In genomic region chr6:128127312-128127711, GRCm38 (mm10) we compare ENCODE assay signal across 25 mouse cellular contexts. TPM values are rescaled to one million over a fixed set of nuclear protein-coding genes. Genes with fewer than 3 reads are reported as not detected.
DNase-seq lines count a peak whose midpoint lies in the region; ATAC-seq and TF ChIP-seq lines count a peak whose summit lies in the region.
"Had no signal": no experiment of that assay in that cellular context is flagged by ENCODE, and none has a peak within 500 bp of the region (broad histone marks: within the 10 kb centered on the region; RNA-seq: fewer than 3 reads in every experiment).

No protein-coding gene starts in this region.

- TF ChIP-seq CTCF in layer of hippocampus, adult 2 months (conservative IDR thresholded peaks at IDR 0.05) = no peak

- DNase-seq in heart, adult 18-20 months = no peak
- no peak for DNase-seq in layer of hippocampus, adult 2 months (ENCODE audit: low spot score in 2 of 2)
- no peak for DNase-seq in layer of hippocampus, postnatal 10 days (ENCODE audit: low spot score in 2 of 2)
- no peak for DNase-seq in midbrain, embryonic 10.5 days (ENCODE audit: low spot score)
- no peak for DNase-seq in left cerebral cortex, postnatal 14 days (ENCODE audit: low spot score in 2 of 2)
- DNase-seq: adrenal gland, postnatal 14 days; cerebellum, adult 11 months; cerebellum, adult 9-10 months; cerebellum, postnatal 36 days; kidney, adult 8-10 months; kidney, postnatal 25 days; layer of hippocampus, postnatal 36 days; liver, postnatal 0 days had no signal

- no peaks in the 10 kb centered on the region for H3K27me3 ChIP-seq in heart, embryonic 12.5 days (replicated peaks)
- H3K27me3 ChIP-seq in midbrain, embryonic 10.5 days (ENCODE audit: low read depth, poor library complexity, severe bottlenecking) = no peaks in the 10 kb centered on the region
- H3K27me3 ChIP-seq in midbrain, embryonic 15.5 days (replicated peaks) = no peaks in the 10 kb centered on the region
- H3K27me3 ChIP-seq: embryonic facial prominence, embryonic 12.5 days; forebrain, embryonic 15.5 days; limb, embryonic 15.5 days had no signal

- peak overlapping the region; percentile 44; the same call in 1 of the 2 replicates for H3K27ac ChIP-seq in heart, embryonic 12.5 days (ENCODE audit: poor library complexity, severe bottlenecking)
- H3K27ac ChIP-seq in layer of hippocampus, adult 2 months = peak overlapping the region; percentile 15; the same call in 1 of the 2 replicates
- H3K27ac ChIP-seq in midbrain, embryonic 10.5 days (replicated peaks) = peak overlapping the region; percentile 4; the same call in 1 of the 2 replicates
- no peak overlapping the region for H3K27ac ChIP-seq in midbrain, embryonic 15.5 days
- H3K27ac ChIP-seq: forebrain, embryonic 10.5 days; forebrain, embryonic 15.5 days; limb, embryonic 10.5 days; limb, embryonic 15.5 days; macrophage had no signal

- ATAC-seq in heart, embryonic 12.5 days (ENCODE audit: insufficient number of reproducible peaks, low FRiP score) = no peak
- no peak for ATAC-seq in midbrain, embryonic 15.5 days (replicated peaks)
- ATAC-seq: CD4-positive, CD25-positive, alpha-beta regulatory T cell, adult 4 months; forebrain, embryonic 15.5 days; hindbrain, embryonic 16.5 days; liver, postnatal 0 days had no signal

- H3K9ac ChIP-seq in heart, embryonic 12.5 days = no peak overlapping the region
- no peak overlapping the region for H3K9ac ChIP-seq in midbrain, embryonic 15.5 days
- H3K9ac ChIP-seq: embryonic facial prominence, embryonic 12.5 days; forebrain, embryonic 15.5 days; limb, embryonic 15.5 days; liver, postnatal 0 days had no signal

- WGBS in heart, embryonic 12.5 days = 79% methylated on average over 3 of the region's 3 CpGs
- 82% methylated on average over 3 of the region's 3 CpGs for WGBS in midbrain, embryonic 10.5 days
- WGBS in midbrain, embryonic 15.5 days = 79% methylated on average over 3 of the region's 3 CpGs

- no peaks in the 10 kb centered on the region for H3K9me3 ChIP-seq in heart, embryonic 12.5 days (replicated peaks)
- no peaks in the 10 kb centered on the region for H3K9me3 ChIP-seq in midbrain, embryonic 10.5 days (replicated peaks)
- H3K9me3 ChIP-seq in midbrain, embryonic 15.5 days = no peaks in the 10 kb centered on the region
- H3K9me3 ChIP-seq: embryonic facial prominence, embryonic 12.5 days; forebrain, embryonic 10.5 days; forebrain, embryonic 15.5 days; limb, embryonic 10.5 days; limb, embryonic 15.5 days had no signal

- H3K36me3 ChIP-seq in heart, embryonic 12.5 days = peaks cover 19% of the 10 kb centered on the region
- H3K36me3 ChIP-seq in midbrain, embryonic 10.5 days = no peaks in the 10 kb centered on the region
- no peaks in the 10 kb centered on the region for H3K36me3 ChIP-seq in midbrain, embryonic 15.5 days (replicated peaks)
- H3K36me3 ChIP-seq: forebrain, embryonic 10.5 days; forebrain, embryonic 15.5 days had no signal

- H3K4me2 ChIP-seq in heart, embryonic 12.5 days = no peak overlapping the region
- no peak overlapping the region for H3K4me2 ChIP-seq in midbrain, embryonic 15.5 days
- H3K4me2 ChIP-seq: embryonic facial prominence, embryonic 12.5 days; forebrain, embryonic 15.5 days; limb, embryonic 15.5 days; midbrain, embryonic 11.5 days had no signal

- peaks cover 75% of the 10 kb centered on the region for H3K4me1 ChIP-seq in heart, embryonic 12.5 days (replicated peaks)
- H3K4me1 ChIP-seq in midbrain, embryonic 10.5 days = peaks cover 46% of the 10 kb centered on the region
- peaks cover 17% of the 10 kb centered on the region for H3K4me1 ChIP-seq in midbrain, embryonic 15.5 days

- intact Hi-C loops in left cerebral cortex, postnatal 14 days (cut with DNase I) = no loop called here

- H3K4me3 ChIP-seq in heart, embryonic 12.5 days = no peak overlapping the region
- no peak overlapping the region for H3K4me3 ChIP-seq in layer of hippocampus, adult 2 months
- no peak overlapping the region for H3K4me3 ChIP-seq in midbrain, embryonic 10.5 days
- H3K4me3 ChIP-seq in midbrain, embryonic 15.5 days = no peak overlapping the region
- H3K4me3 ChIP-seq: embryonic facial prominence, embryonic 12.5 days; forebrain, embryonic 10.5 days; forebrain, embryonic 15.5 days; limb, embryonic 10.5 days; limb, embryonic 15.5 days; myocyte had no signal

RNA-seq across cellular contexts. Expression of gene Tspan9, which starts 16.1 kb away (rescaled TPM):
- polyA plus RNA-seq in heart, embryonic 12.5 days (2016; fragmentation: Nextera tagmentation; extraction: Ambion mirVana) = 172 and 183 TPM in 2 replicates
- 100 to 1,000 TPM in 1 of 2 experiments, 10 to 100 TPM in 1; 83.1 to 104 TPM for total RNA-seq in heart, adult 18-20 months (2021)
- total RNA-seq in layer of hippocampus, adult 2 months (2021) = 10 to 100 TPM; 42.2 to 45.6 TPM
- total RNA-seq in layer of hippocampus, postnatal 10 days (2021) = 10 to 100 TPM; 79.8 to 84.6 TPM
- 48.0 and 52.6 TPM in 2 replicates for polyA plus RNA-seq in midbrain, embryonic 10.5 days (2016; fragmentation: Nextera tagmentation; extraction: Ambion mirVana)
- polyA plus RNA-seq in midbrain, embryonic 15.5 days (2015; fragmentation: Nextera tagmentation; extraction: Ambion mirVana) = 33.9 and 42.1 TPM in 2 replicates
- total RNA-seq in left cerebral cortex, postnatal 14 days (2021) = 10 to 100 TPM; 71.3 to 77.5 TPM
